Comparison of ENCODE assay signal across 8 mouse cellular contexts in the genomic region with DNA sequence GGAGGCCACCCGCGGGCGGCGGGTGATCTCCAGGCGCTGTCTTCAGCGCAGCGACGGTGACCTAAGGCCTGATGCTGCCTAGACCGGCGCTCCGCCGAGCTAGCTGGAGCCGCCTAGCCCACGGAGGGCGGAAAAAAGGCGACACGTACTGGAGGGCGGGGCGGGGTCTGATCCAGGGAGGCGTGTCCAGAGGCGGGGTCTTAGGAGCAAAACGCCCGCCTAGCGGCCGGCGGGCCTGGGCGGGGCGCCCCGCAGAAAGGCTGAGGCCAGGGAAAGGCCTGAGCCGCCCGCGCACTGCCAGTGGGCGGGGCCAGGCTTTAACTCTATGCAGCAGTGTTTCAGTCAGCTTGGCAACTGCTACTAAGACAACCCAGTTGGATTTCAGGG. TPM values are rescaled to one million over a fixed set of nuclear protein-coding genes. Genes with fewer than 3 reads are reported as not detected.
A peak's percentile ranks its signal among the peaks of the same experiment; 100 is the strongest.
DNase-seq lines count a peak whose midpoint lies in the region; ATAC-seq lines count a peak whose summit lies in the region.

A gene (minus strand): TSS at position 140 of the 387 bp plus-strand sequence.

- no peaks in the 10 kb centered on the region for H3K9me3 ChIP-seq in hindbrain, embryonic 15.5 days

- peak; percentile 91 for DNase-seq in gastrocnemius, adult 18-20 months (ENCODE audit: low spot score)
- DNase-seq in layer of hippocampus, postnatal 36 days = peak; percentile 89 to 90
- peak; percentile 90 for DNase-seq in lung, postnatal 25 days (ENCODE audit: low spot score)
- peak; percentile 46 for DNase-seq in retina, adult 2 months (ENCODE audit: low read depth, low spot score)
- DNase-seq in thymus, postnatal 25 days = peak; percentile 89

- H3K27me3 ChIP-seq in hindbrain, embryonic 15.5 days = no peaks in the 10 kb centered on the region

- 1% methylated on average over 32 of the region's 33 CpGs for WGBS in hindbrain, embryonic 15.5 days

- peak; percentile 93 for ATAC-seq in activated CD4-positive, CD25-positive, alpha-beta regulatory T cell, adult 4 months
- ATAC-seq in common myeloid progenitor, adult 5-6 weeks (replicated peaks; ENCODE audit: low read depth, poor library complexity, severe bottlenecking) = peak; percentile 94
- ATAC-seq in hindbrain, embryonic 15.5 days (ENCODE audit: low FRiP score, low read depth) = peak; percentile 99

- peak within 1 kb of the TSS; percentile 94 for H3K27ac ChIP-seq in hindbrain, embryonic 15.5 days (replicated peaks)

- H3K4me1 ChIP-seq in hindbrain, embryonic 15.5 days (replicated peaks) = peaks cover 20% of the 10 kb centered on the region; the same call in 1 of the 2 replicates

- H3K4me3 ChIP-seq in hindbrain, embryonic 15.5 days = peak within 1 kb of the TSS; percentile 91

- 0 out of 2 replicates have a peak, but pooled peaks cover 5% of the 10 kb centered on the region for H3K36me3 ChIP-seq in hindbrain, embryonic 15.5 days

- H3K9ac ChIP-seq in hindbrain, embryonic 15.5 days = peak within 1 kb of the TSS; percentile 83

- peak within 1 kb of the TSS; percentile 74 for H3K4me2 ChIP-seq in hindbrain, embryonic 15.5 days

RNA-seq across cellular contexts. Expression of the gene that starts here (rescaled TPM):
- polyA plus RNA-seq in activated CD4-positive, CD25-positive, alpha-beta regulatory T cell, adult 4 months (2017; shearing (Covaris generic)) = 1 to 10 TPM; 1.9 to 2.2 TPM
- total RNA-seq in common myeloid progenitor, adult 5-6 weeks (2017) = 4.9 and 10.8 TPM in 2 replicates
- total RNA-seq in gastrocnemius, adult 18-20 months (2021) = 1 to 10 TPM; 2.1 to 2.4 TPM
- 10.0 and 10.1 TPM in 2 replicates for polyA plus RNA-seq in hindbrain, embryonic 15.5 days (2015; fragmentation: Nextera tagmentation; extraction: Ambion mirVana)
- 10 to 100 TPM; 26.0 to 26.8 TPM for total RNA-seq in layer of hippocampus, postnatal 36 days (2021)

Comparison
In these comparisons a context has a peak if more than half of its experiments do, and no peak if none do; other contexts are left out.
1. Peak in every context shown above with its lines: DNase-seq, ATAC-seq, H3K4me3 ChIP-seq and H3K27ac ChIP-seq.